Mouse (Mus musculus): ENCODE measurements around the gene Erich6b. TPM values are rescaled to one million over a fixed set of nuclear protein-coding genes. Genes with fewer than 3 reads are reported as not detected.
A peak's percentile ranks its signal among the peaks of the same experiment; 100 is the strongest.

The Erich6b gene
- polyA plus RNA-seq, 1 experiment from 2014 or later: 0.58 TPM

DNA sequence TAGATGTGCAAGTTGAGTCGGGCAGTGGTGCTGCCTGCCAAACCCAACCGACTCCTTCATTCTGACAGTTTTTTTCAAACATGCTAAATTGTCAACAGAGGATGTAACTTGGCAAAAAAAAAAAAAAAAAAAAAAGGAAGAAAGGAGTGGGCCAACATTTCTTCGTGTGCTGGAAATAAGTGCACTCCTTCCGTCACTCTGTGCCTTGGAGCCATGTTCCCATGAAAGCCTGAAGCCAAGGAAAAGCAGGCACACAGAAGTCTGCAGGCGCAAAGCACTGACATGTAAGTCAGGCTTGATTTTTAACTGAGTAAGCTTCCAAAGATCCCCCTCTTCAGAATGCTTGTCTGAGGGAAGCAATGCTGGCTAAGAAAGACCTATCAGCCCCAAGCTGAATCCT, 70.6 kb downstream of the Erich6b start:
- DNase-seq (ENCODE audit: low spot score) (no peak), ATAC-seq (replicated peaks; ENCODE audit: low FRiP score, low read depth) (no peak)
- Histone ChIP-seq H3K27ac (no peak overlapping the region), H3K9ac (ENCODE audit: low read depth, low read length) (no peak overlapping the region), H3K9me3 (replicated peaks; ENCODE audit: low read length) (no peaks in the 10 kb centered on the region), H3K27me3 (ENCODE audit: insufficient read depth, low read length) (no peaks in the 10 kb centered on the region), H3K4me2 (ENCODE audit: low read length) (no peak overlapping the region), H3K4me1 (replicated peaks; ENCODE audit: insufficient read depth, low read length) (no peaks in the 10 kb centered on the region), H3K36me3 (ENCODE audit: insufficient read depth, low read length) (peaks cover 42% of the 10 kb centered on the region), H3K4me3 (replicated peaks; ENCODE audit: low read depth, low read length) (no peak overlapping the region)
- WGBS: 73% methylated on average over 5 of the region's 5 CpGs
- no peak for TF ChIP-seq CTCF (IDR thresholded peaks at IDR 0.05; ENCODE audit: low read depth)

DNA sequence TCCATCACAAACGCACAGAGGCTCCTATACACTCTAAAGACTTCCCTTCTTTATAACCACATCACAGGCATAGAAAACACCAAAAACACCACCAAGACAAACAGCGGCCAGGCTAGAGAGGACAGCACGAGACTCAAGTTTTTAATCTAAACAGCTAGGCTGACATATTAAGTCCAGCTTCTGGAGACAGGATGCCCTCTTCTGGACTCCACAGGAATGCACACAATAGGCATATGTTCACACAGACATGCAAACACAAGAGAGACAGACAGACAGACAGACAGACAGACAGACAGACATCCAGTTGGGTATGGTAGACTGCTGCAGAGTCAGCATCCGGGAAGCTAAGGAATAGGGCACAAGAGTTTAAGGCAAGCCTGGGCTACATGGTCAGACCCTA, 71.6 kb downstream of the Erich6b start:
- Histone ChIP-seq H3K4me2 (ENCODE audit: low read length) (no peak overlapping the region), H3K36me3 (ENCODE audit: insufficient read depth, low read length) (peaks cover 51% of the 10 kb centered on the region), H3K27me3 (ENCODE audit: insufficient read depth, low read length) (no peaks in the 10 kb centered on the region), H3K27ac (no peak overlapping the region), H3K4me1 (replicated peaks; ENCODE audit: insufficient read depth, low read length) (no peaks in the 10 kb centered on the region), H3K9me3 (replicated peaks; ENCODE audit: low read length) (no peaks in the 10 kb centered on the region), H3K4me3 (replicated peaks; ENCODE audit: low read depth, low read length) (no peak overlapping the region), H3K9ac (ENCODE audit: low read depth, low read length) (no peak overlapping the region)
- 68% methylated on average over 4 of the region's 4 CpGs for WGBS
- peak; percentile 47 for DNase-seq (ENCODE audit: low spot score)
- ATAC-seq (replicated peaks; ENCODE audit: low FRiP score, low read depth): no peak
- peak; percentile 64 for TF ChIP-seq CTCF (IDR thresholded peaks at IDR 0.05; ENCODE audit: low read depth)

GRCm38 (mm10) chr14:75716410-75716809, 74.4 kb downstream of the Erich6b start:
- DNase-seq (ENCODE audit: low spot score): no peak
- Histone ChIP-seq H3K9me3 (replicated peaks; ENCODE audit: low read length) (no peaks in the 10 kb centered on the region), H3K27ac (no peak overlapping the region), H3K36me3 (ENCODE audit: insufficient read depth, low read length) (peaks cover 59% of the 10 kb centered on the region), H3K4me1 (replicated peaks; ENCODE audit: insufficient read depth, low read length) (no peaks in the 10 kb centered on the region), H3K4me2 (ENCODE audit: low read length) (no peak overlapping the region), H3K27me3 (ENCODE audit: insufficient read depth, low read length) (no peaks in the 10 kb centered on the region), H3K9ac (ENCODE audit: low read depth, low read length) (no peak overlapping the region), H3K4me3 (replicated peaks; ENCODE audit: low read depth, low read length) (no peak overlapping the region)
- no peak for TF ChIP-seq CTCF (IDR thresholded peaks at IDR 0.05; ENCODE audit: low read depth)
- ATAC-seq (replicated peaks; ENCODE audit: low FRiP score, low read depth): no peak
- WGBS: 57% methylated on average over 4 of the region's 4 CpGs

Other genes starting within 250 kb of the Erich6b start
- 0.03 and 0.08 TPM in 2 replicates for gene Siah3, start 186.3 kb upstream of the Erich6b start, polyA plus RNA-seq (2015; fragmentation: Nextera tagmentation; extraction: Ambion mirVana)
- gene Spert, start 49.1 kb upstream of the Erich6b start, polyA plus RNA-seq (2015; fragmentation: Nextera tagmentation; extraction: Ambion mirVana): not detected in 2 replicates
- gene Cog3, start 112.3 kb downstream of the Erich6b start, polyA plus RNA-seq (2015; fragmentation: Nextera tagmentation; extraction: Ambion mirVana): 16.3 and 16.6 TPM in 2 replicates
- 22.7 and 24.3 TPM in 2 replicates for gene Slc25a30, start 144.8 kb downstream of the Erich6b start, polyA plus RNA-seq (2015; fragmentation: Nextera tagmentation; extraction: Ambion mirVana)
- gene Tpt1, start 202.8 kb downstream of the Erich6b start, polyA plus RNA-seq (2015; fragmentation: Nextera tagmentation; extraction: Ambion mirVana): 1,400 and 1,543 TPM in 2 replicates